Mouse (Mus musculus): ENCODE data around the gene Apmap. TPM values are rescaled to one million over a fixed set of nuclear protein-coding genes. Genes with fewer than 3 reads are reported as not detected.

The Apmap gene
- polyA plus RNA-seq, 1 experiment from 2014 or later: 26.6 TPM

Other genes with a start within 250 kb of the Apmap start
- gene 3300002I08Rik, start 245.8 kb downstream of the Apmap start, polyA plus RNA-seq (2016; fragmentation: Nextera tagmentation; extraction: Ambion mirVana): 9.4 and 12.1 TPM in 2 replicates
- gene Zfp442, start 157.1 kb downstream of the Apmap start, polyA plus RNA-seq (2016; fragmentation: Nextera tagmentation; extraction: Ambion mirVana): 10.5 and 12.4 TPM in 2 replicates
- 0.14 and 0.23 TPM in 2 replicates for gene Zfp345, start 123.5 kb downstream of the Apmap start, polyA plus RNA-seq (2016; fragmentation: Nextera tagmentation; extraction: Ambion mirVana)
- not detected in 2 replicates for gene Cst7, start 38.2 kb downstream of the Apmap start, polyA plus RNA-seq (2016; fragmentation: Nextera tagmentation; extraction: Ambion mirVana)
- gene Acss1, start 59.9 kb upstream of the Apmap start, polyA plus RNA-seq (2016; fragmentation: Nextera tagmentation; extraction: Ambion mirVana): 3.4 and 3.6 TPM in 2 replicates
- gene Vsx1, start 80.8 kb upstream of the Apmap start, polyA plus RNA-seq (2016; fragmentation: Nextera tagmentation; extraction: Ambion mirVana): not detected in 2 replicates
- 35.1 and 35.7 TPM in 2 replicates for gene Entpd6, start 140.5 kb upstream of the Apmap start, polyA plus RNA-seq (2016; fragmentation: Nextera tagmentation; extraction: Ambion mirVana)
- 48.7 and 61.1 TPM in 2 replicates for gene Pygb, start 178.2 kb upstream of the Apmap start, polyA plus RNA-seq (2016; fragmentation: Nextera tagmentation; extraction: Ambion mirVana)

Data from limb, embryonic 10.5 days (tissue).